Mouse (Mus musculus) stomach, embryonic 14.5 days (tissue): ENCODE results near the gene Fndc3b. TPM values are rescaled to one million over a fixed set of nuclear protein-coding genes. Genes with fewer than 3 reads are reported as not detected.
A peak's percentile ranks its signal among the peaks of the same experiment; 100 is the strongest.

Source experiments
- ATAC-seq: fragments of 200-750 bp; cut with Nextera tagmentation; 2 replicates; pipeline ENCODE4 v1.8.0; 2017; ENCODE audit warnings: low read depth, moderate TSS enrichment; ENCODE audit not compliant: insufficient number of reproducible peaks, insufficient read depth, low FRiP score
- H3K27ac ChIP-seq: fragments of 300-500 bp; sonication (generic); 2 replicates; pipeline ENCODE4 v1.5.1; 2014; ENCODE audit warnings: mild to moderate bottlenecking, low read length, moderate library complexity, mixed read lengths
- H3K27me3 ChIP-seq: fragments of 300-500 bp; sonication (generic); 2 replicates; pipeline ENCODE4 v1.6.1; 2014; ENCODE audit warnings: low read length, control low read depth, mixed read lengths; ENCODE audit not compliant: control insufficient read depth, insufficient read depth
- H3K36me3 ChIP-seq: fragments of 300-500 bp; sonication (generic); 2 replicates; pipeline ENCODE4 v1.6.1; 2014; ENCODE audit warnings: mild to moderate bottlenecking, control low read depth, low read length, moderate library complexity, mixed read lengths; ENCODE audit not compliant: control insufficient read depth, insufficient read depth
- H3K4me1 ChIP-seq: fragments of 300-500 bp; sonication (generic); 2 replicates; pipeline ENCODE4 v1.6.1; 2014; ENCODE audit warnings: low read length, control low read depth, mixed read lengths; ENCODE audit not compliant: control insufficient read depth, insufficient read depth
- H3K4me2 ChIP-seq: fragments of 300-500 bp; sonication (generic); replicated peaks from 2 replicates; pipeline ENCODE4 v1.6.1; 2014; ENCODE audit warnings: low read depth, low read length, control low read depth
- H3K4me3 ChIP-seq: fragments of 300-500 bp; sonication (generic); 2 replicates; pipeline ENCODE4 v1.5.1; 2014; ENCODE audit warnings: low read depth, low read length, control low read depth
- H3K9ac ChIP-seq: fragments of 300-500 bp; sonication (generic); replicated peaks from 2 replicates; pipeline ENCODE4 v1.6.1; 2014; ENCODE audit warnings: low read depth, mild to moderate bottlenecking, control low read depth, low read length, moderate library complexity, mixed read lengths
- H3K9me3 ChIP-seq: fragments of 300-500 bp; sonication (generic); 2 replicates; pipeline ENCODE4 v1.6.1; 2016; ENCODE audit warnings: low read depth, low read length, control low read depth; ENCODE audit not compliant: control insufficient read depth
- WGBS: fragments of 180-500 bp; shearing (Covaris S2); extraction: QIAGEN DNeasy Blood & Tissue Kit; methylation state at CpG from one replicate; pipeline ENCODE4 v1.1.7; 2014; 5-methylcytosine and 5-hydroxymethylcytosine counted together
- microRNA-seq: library from miRNA; unstranded; fragments of <30 nt; microRNA quantifications from one replicate; pipeline ENCODE4, GENCODE M21; 2016
- polyA plus RNA-seq: library from polyadenylated mRNA; unstranded; fragments of >200 nt; fragmentation: Nextera tagmentation; extraction: Ambion mirVana; gene quantifications from 2 replicates; pipeline ENCODE4 v1.2.1, GENCODE M21; 2014

The Fndc3b gene
- polyA plus RNA-seq, 1 experiment from 2014 or later = 33.3 TPM

- Histone ChIP-seq H3K9ac (no peak within 1 kb of the TSS), H3K4me1 (peaks cover 8% of the 10 kb centered on the region; the same call in 1 of the 2 replicates), H3K27me3 (peaks cover 32% of the 10 kb centered on the region), H3K4me3 (peak within 1 kb of the TSS; percentile 9; the same call in 1 of the 2 replicates), H3K27ac (no peak within 1 kb of the TSS), H3K36me3 (no peaks in the 10 kb centered on the region), H3K9me3 (no peaks in the 10 kb centered on the region), H3K4me2 (peak within 1 kb of the TSS; percentile 37)
- WGBS = 1% methylated on average over 19 of the region's 19 CpGs
- ATAC-seq = no peak
These were observed 339.9 kb downstream of the Fndc3b start, which contains the start of gene Ghsr for GRCm38 (mm10) chr3:27371276-27371621. Ghsr (plus strand) TSS chr3:27371351.

- peaks cover 32% of the 10 kb centered on the region for H3K27me3 ChIP-seq
- H3K27ac ChIP-seq = no peak overlapping the region
- no peak overlapping the region for H3K4me3 ChIP-seq
- no peak overlapping the region; the same call in 1 of the 2 replicates for H3K4me2 ChIP-seq
- no peak overlapping the region for H3K9ac ChIP-seq
- H3K36me3 ChIP-seq = no peaks in the 10 kb centered on the region
- peaks cover 8% of the 10 kb centered on the region; the same call in 1 of the 2 replicates for H3K4me1 ChIP-seq
- no peaks in the 10 kb centered on the region for H3K9me3 ChIP-seq
- WGBS = 5% methylated on average over 20 of the region's 20 CpGs
- ATAC-seq = no peak
These were observed 340.4 kb downstream of the Fndc3b start for GRCm38 (mm10) chr3:27370582-27371275.

- no peak overlapping the region for H3K9ac ChIP-seq
- peaks cover 32% of the 10 kb centered on the region for H3K27me3 ChIP-seq
- peaks cover 8% of the 10 kb centered on the region; the same call in 1 of the 2 replicates for H3K4me1 ChIP-seq
- ATAC-seq = no peak
- WGBS = 7% methylated on average over 10 of the region's 10 CpGs
- H3K36me3 ChIP-seq = no peaks in the 10 kb centered on the region
- H3K9me3 ChIP-seq = no peaks in the 10 kb centered on the region
- H3K4me2 ChIP-seq = no peak overlapping the region
- H3K4me3 ChIP-seq = no peak overlapping the region
- no peak overlapping the region for H3K27ac ChIP-seq
These were observed 341.0 kb downstream of the Fndc3b start for GRCm38 (mm10) chr3:27370125-27370524.

Small RNA genes lying within 50 kb of the gene (microRNA-seq; reads per million reads assigned to microRNA genes)
- not detected for gene Mir3092

Other genes with a start within 250 kb of the Fndc3b start
- not detected in 2 replicates for gene Tmem212, start 185.1 kb upstream of the Fndc3b start, polyA plus RNA-seq
- 6.9 and 7.6 TPM in 2 replicates for gene Pld1, start 227.4 kb upstream of the Fndc3b start, polyA plus RNA-seq